Comparison of ENCODE assay signal across 18 mouse cellular contexts in the genomic region with DNA sequence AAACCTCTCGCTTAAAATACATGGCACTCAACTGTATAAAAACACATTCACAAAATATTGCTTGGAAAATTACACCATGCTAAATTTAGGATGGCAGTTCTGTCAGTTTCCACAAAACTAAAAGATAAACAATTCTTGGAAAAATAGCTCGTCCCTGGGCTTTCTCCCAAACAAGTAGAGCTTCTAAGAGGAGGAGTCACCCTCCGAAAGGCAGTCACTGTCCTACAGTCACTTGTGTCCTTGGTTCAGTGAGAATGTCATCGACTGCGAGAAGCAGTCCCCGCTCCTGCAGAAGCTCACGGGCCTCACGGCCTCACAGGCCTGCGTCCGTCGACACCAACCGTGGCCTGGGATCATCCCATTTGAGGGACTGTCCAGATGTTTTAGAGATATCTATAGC. TPM values are rescaled to one million over a fixed set of nuclear protein-coding genes. Genes with fewer than 3 reads are reported as not detected.
DNase-seq lines count a peak whose midpoint lies in the region; ATAC-seq lines count a peak whose summit lies in the region.
"Had no signal": no experiment of that assay in that cellular context is flagged by ENCODE, and none has a peak within 500 bp of the region (broad histone marks: within the 10 kb centered on the region; RNA-seq: fewer than 3 reads in every experiment).

No protein-coding gene starts in this region.

- 27% methylated on average over 12 of the region's 12 CpGs for WGBS in heart, embryonic 14.5 days

- H3K4me1 ChIP-seq in heart, embryonic 14.5 days (ENCODE audit: control insufficient read depth in 2 of 2, insufficient read depth in 2 of 2, low read length in 2 of 2) = peaks cover 31 to 70% of the 10 kb centered on the region in 2 experiments
- peaks cover 96% of the 10 kb centered on the region for H3K4me1 ChIP-seq in megakaryocyte, embryonic 14.5 days

- DNase-seq in adrenal gland, postnatal 10 days = peak; percentile 56
- no peak for DNase-seq in adrenal gland, postnatal 25 days
- DNase-seq in heart, adult 8-10 months (ENCODE audit: low spot score) = no peak
- no peak for DNase-seq in retina, embryonic 14.5 days (ENCODE audit: low spot score)
- no peak for DNase-seq in cerebellum, adult 11 months
- DNase-seq: cerebellum, adult 11-12 months; kidney, postnatal 14 days; thymus, postnatal 25 days had no signal

- no peak overlapping the region for H3K4me3 ChIP-seq in heart, embryonic 14.5 days (ENCODE audit: control insufficient read depth in 1 of 2, insufficient read depth in 1 of 2, low read depth in 1 of 2, low read length in 2 of 2)
- H3K4me3 ChIP-seq in megakaryocyte, embryonic 14.5 days (replicated peaks) = peak overlapping the region; percentile 80
- H3K4me3 ChIP-seq: embryonic facial prominence, embryonic 15.5 days; forebrain, embryonic 12.5 days; hindbrain, embryonic 10.5 days; midbrain, embryonic 12.5 days; myocyte had no signal

- H3K27ac ChIP-seq in heart, embryonic 14.5 days (replicated peaks in 1 of 2; ENCODE audit: control insufficient read depth in 1 of 2, insufficient read depth in 1 of 2, low read depth in 2 of 2, low read length in 2 of 2) = peak overlapping the region in 1 of 2 experiments; percentile 77; a peak in 2 of 4 replicates
- H3K27ac ChIP-seq: embryonic facial prominence, embryonic 15.5 days; forebrain, embryonic 12.5 days; hindbrain, embryonic 10.5 days; liver, embryonic 14.5 days; midbrain, embryonic 12.5 days had no signal

- no peaks in the 10 kb centered on the region for H3K27me3 ChIP-seq in heart, embryonic 14.5 days (ENCODE audit: control insufficient read depth, insufficient read depth, low read length)
- no peaks in the 10 kb centered on the region for H3K27me3 ChIP-seq in megakaryocyte, embryonic 14.5 days (replicated peaks)
- H3K27me3 ChIP-seq: embryonic facial prominence, embryonic 15.5 days; forebrain, embryonic 12.5 days; midbrain, embryonic 12.5 days had no signal

- H3K4me2 ChIP-seq in heart, embryonic 14.5 days (ENCODE audit: low read length) = no peak overlapping the region
- H3K4me2 ChIP-seq: embryonic facial prominence, embryonic 15.5 days; forebrain, embryonic 12.5 days; midbrain, embryonic 12.5 days had no signal

- H3K9me3 ChIP-seq in heart, embryonic 14.5 days (ENCODE audit: control insufficient read depth, low read length) = no peaks in the 10 kb centered on the region
- H3K9me3 ChIP-seq in megakaryocyte, embryonic 14.5 days = no peaks in the 10 kb centered on the region
- H3K9me3 ChIP-seq: embryonic facial prominence, embryonic 15.5 days; forebrain, embryonic 12.5 days; hindbrain, embryonic 10.5 days; midbrain, embryonic 12.5 days had no signal

- ATAC-seq in heart, embryonic 14.5 days (ENCODE audit: insufficient number of reproducible peaks, insufficient read depth, low FRiP score, low read depth) = no peak
- no peak for ATAC-seq in megakaryocyte, adult 5-6 weeks (ENCODE audit: poor library complexity, severe bottlenecking)
- ATAC-seq: inflammation-experienced regulatory T-cells, adult 6 months had no signal

- H3K9ac ChIP-seq in heart, embryonic 14.5 days (ENCODE audit: low read length) = peak overlapping the region; percentile 41; the same call in 1 of the 2 replicates
- H3K9ac ChIP-seq: embryonic facial prominence, embryonic 15.5 days; forebrain, embryonic 12.5 days; liver, embryonic 14.5 days; midbrain, embryonic 12.5 days had no signal

- H3K36me3 ChIP-seq in heart, embryonic 14.5 days (ENCODE audit: control insufficient read depth, insufficient read depth, low read length) = no peaks in the 10 kb centered on the region
- peaks cover 52% of the 10 kb centered on the region for H3K36me3 ChIP-seq in megakaryocyte, embryonic 14.5 days (replicated peaks; ENCODE audit: low read length)
- H3K36me3 ChIP-seq: embryonic facial prominence, embryonic 15.5 days; forebrain, embryonic 12.5 days; hindbrain, embryonic 10.5 days; midbrain, embryonic 12.5 days had no signal

RNA-seq across cellular contexts. Expression of a gene that starts 40.1 kb away (rescaled TPM):
- 10 to 100 TPM; 20.9 to 29.4 TPM for total RNA-seq in adrenal gland, postnatal 10 days (2021)
- total RNA-seq in adrenal gland, postnatal 25 days (2021) = 28.9 and 34.3 TPM in 2 replicates
- polyA plus RNA-seq in heart, embryonic 14.5 days (2014; fragmentation: Nextera tagmentation; extraction: Ambion mirVana) = 24.2 and 26.2 TPM in 2 replicates
- total RNA-seq in heart, adult 8-10 months (2022) = 10 to 100 TPM; 48.4 to 53.0 (median 51.7) TPM
- 88.6 and 107 TPM in 2 replicates for polyA plus RNA-seq in megakaryocyte, embryonic 14.5 days (2012; ENCODE audit: insufficient read depth, low replicate concordance)
- total RNA-seq in megakaryocyte, adult 5-6 weeks (2015) = 3.9 and 5.2 TPM in 2 replicates
- total RNA-seq in megakaryocyte, adult 5-6 weeks (2017) = 7.7 and 11.7 TPM in 2 replicates
